Mouse (Mus musculus) spleen, adult 12 weeks (tissue): ENCODE data around the gene Hist1h4d.
A peak's percentile ranks its signal among the peaks of the same experiment; 100 is the strongest.

Experiments used
- DNase-seq: peaks from one replicate; pipeline ENCODE4 v3.0.0; 2022; ENCODE audit warnings: low spot score

Gene Hist1h4d

DNA sequence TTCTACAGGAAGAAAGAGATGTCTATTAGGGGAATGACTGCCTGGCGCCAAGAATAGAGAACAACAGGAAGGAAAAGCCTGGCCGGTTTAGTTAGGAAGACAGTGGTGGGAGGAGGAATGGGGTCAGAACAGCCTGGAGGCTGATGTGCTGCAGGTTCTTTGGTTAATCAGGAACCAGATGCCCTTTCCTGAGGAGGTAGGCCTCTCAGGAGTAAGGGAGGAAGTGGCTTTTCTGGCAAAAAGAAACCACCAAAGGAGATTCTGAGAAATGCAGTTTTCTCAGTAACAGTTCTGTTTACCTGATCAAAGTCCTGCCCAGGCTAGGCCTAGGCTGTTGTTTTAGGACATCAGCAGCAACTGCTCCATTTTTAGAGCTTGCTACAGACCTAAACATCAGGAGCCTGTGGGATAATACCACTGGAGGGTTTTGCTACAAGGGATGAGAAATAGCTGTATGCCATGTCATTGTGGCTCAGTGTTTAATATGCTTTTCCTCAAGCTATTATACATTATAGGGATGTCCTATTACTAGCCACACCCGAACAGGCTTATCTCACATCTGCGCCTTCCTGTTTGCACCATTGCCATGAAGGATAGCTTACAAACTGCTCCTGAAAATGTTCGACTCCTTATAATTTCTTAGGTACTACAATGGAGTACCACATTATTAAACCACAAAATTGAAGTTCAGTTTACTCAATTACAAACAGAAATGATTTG is 11.8 kb downstream of the Hist1h4d start:
- no peak for DNase-seq

DNA sequence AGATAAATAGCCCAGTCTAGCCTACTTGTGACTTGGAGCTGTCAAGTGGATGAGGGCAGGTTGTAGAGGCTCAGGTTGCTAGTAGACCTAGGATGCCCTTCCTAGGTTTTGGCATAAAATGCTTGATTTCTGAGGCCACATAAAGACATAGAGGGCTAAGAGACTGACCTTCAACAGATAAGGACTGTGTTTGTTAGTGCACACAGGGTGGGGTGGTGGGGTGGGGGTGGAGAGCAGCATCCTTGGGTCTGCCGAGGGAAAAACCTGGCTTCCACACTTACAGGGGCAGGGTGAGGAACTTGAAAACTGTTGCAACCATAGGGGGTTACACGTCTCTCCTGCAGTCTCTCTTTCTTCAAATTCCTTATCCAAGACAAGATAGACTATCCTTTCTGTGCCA is 13.8 kb downstream of the Hist1h4d start:
- DNase-seq, result no peak

DNA sequence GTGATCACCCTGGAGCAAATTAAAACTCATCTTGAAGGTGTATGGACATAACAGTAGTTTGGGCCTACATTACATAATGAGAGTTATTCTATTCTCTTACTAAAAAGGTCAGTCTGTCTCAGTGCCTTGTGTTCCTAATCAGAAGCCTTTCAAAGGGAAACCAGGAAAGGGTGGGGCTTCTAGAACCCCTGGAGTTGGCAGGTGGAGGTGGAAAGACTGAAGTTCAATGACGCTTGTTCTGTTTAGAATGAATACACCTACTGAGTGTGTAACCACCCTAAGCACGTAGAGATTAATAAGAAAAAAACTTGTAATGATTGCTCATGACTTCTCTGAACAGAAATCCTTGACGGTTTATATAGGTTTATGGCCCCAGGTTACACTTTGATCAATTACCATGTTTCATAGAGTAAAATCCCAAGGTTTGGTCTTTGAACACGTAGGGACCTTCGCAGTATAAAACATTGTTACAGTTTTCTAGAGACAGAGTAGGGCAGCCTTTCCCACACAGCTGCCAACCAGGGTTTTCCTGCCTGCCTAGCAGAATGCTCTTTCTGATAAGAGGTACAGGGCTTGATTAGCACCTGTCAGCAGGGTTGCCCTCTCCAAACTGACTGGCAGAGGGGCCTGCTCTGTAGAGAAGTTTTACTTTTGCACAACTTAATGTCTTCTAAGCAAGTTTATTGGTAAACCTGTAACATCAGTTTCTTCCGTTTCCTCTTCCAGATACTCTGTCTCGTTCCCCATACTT is 14.4 kb downstream of the Hist1h4d start:
- no peak for DNase-seq

DNA sequence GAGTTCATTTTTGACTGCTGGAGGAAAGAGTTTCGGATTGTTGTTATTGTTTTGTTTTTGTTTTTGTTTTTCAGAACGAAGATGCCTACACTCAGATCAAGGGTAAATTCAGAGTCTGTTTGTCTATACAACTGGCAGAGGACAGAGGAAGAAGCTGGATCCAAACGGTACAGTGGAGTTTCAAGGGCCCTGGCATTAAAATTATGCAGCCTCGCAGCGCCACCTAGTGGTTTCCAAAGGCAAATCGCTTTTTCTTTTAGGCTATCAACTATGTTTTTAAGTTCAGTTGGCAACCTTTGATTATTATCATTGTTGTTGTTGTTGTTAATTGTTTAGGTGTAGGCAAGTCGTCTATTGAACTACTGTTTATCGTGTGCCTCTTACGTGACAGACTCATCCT is 16.6 kb downstream of the Hist1h4d start:
- DNase-seq, result peak; percentile 77

- DNase-seq, result no peak
Measured at GRCm38 (mm10) chr13:23603182-23603699, 21.8 kb downstream of the Hist1h4d start.

DNA sequence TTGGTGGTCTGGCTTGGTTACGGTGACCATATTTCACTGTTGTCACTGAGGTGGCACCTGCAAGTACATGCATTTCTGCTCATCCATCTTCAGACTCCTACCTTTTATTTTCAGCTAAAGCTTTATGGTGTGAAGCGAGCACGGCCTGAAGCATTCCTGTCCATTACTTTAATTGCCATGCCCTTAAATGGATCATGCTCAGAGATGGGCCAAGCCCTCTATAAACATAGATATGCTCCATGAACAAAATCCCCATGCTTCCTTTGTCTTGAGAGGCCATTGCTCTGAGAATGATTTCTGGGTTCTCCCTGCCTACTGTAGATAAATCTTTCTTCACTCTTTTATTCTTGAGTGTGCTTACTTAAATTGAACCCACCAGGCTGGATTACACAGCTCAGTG is 23.1 kb downstream of the Hist1h4d start:
- no peak for DNase-seq

GRCm38 (mm10) chr13:23605052-23605451 is 23.7 kb downstream of the Hist1h4d start:
- DNase-seq, result no peak

DNA sequence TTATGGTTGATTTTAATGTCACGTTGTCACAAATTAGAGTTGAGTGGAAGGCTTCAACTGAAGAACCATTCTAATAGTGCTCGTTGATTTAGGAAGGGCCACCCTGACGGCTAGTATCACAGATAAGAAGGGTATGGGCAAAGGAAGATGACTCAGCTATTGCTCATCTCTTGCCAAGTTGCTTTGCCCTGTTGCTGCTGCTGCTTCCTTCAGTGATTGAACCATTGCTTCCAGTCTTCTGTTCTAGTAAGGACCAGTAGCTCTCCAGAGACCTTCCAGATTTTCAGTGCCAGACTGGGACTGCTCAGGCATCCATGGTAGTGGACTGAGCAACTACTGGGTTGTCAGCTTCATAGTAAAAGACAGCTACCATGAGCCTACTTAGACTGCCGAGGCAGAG is 27.8 kb downstream of the Hist1h4d start:
- peak; percentile 23 for DNase-seq

DNA sequence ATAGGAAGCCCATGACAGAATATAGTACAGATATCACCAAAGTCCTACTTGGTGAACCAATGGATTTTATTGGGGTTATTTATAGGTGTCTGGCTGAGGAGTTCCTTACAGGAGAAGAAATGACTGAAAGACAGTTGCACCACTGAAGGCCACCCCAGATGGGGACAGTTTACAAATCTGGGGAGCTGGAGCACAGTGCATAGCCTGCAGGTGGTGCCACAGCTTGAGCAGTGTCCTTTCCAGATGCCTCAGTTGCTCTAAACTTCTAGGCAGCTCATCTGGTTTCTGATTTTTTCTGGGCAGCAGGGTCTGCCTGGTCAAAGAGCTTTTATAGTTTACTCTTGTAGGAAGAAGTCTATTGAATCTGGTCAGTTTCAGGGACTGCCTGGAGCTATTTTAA is 28.4 kb downstream of the Hist1h4d start:
- DNase-seq, result no peak

DNA sequence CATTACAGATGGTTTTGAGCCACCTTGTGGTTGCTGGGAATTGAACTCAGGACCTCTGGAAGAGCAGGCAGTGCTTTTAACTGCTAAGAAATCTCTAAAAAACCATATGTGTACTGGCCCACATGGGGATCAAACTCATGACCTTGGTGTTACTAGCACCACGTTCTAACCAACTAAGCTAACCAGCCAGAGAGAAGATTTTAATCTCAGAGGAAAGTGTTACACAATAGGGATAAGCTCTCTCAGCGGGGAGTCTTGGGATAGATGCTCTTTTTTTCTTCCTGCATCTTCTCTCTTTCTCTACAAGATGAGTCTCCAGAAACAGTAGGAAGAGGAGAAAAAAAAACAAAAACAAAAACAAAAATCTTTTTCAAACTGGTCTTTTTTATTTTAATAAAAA is 29.0 kb downstream of the Hist1h4d start:
- DNase-seq, result no peak

- DNase-seq, result no peak
Measured at GRCm38 (mm10) chr13:23611638-23612037, 30.2 kb downstream of the Hist1h4d start.

GRCm38 (mm10) chr13:23620056-23620732 is 38.8 kb downstream of the Hist1h4d start:
- DNase-seq, result no peak

GRCm38 (mm10) chr13:23620733-23621531 is 39.5 kb downstream of the Hist1h4d start, which contains the start of gene Hist1h2be:
Hist1h2be (minus strand) TSS chr13:23621124.
- DNase-seq, result peak; percentile 71

- peak; percentile 77 for DNase-seq
Measured at GRCm38 (mm10) chr13:23621532-23622174, 40.3 kb downstream of the Hist1h4d start.

DNA sequence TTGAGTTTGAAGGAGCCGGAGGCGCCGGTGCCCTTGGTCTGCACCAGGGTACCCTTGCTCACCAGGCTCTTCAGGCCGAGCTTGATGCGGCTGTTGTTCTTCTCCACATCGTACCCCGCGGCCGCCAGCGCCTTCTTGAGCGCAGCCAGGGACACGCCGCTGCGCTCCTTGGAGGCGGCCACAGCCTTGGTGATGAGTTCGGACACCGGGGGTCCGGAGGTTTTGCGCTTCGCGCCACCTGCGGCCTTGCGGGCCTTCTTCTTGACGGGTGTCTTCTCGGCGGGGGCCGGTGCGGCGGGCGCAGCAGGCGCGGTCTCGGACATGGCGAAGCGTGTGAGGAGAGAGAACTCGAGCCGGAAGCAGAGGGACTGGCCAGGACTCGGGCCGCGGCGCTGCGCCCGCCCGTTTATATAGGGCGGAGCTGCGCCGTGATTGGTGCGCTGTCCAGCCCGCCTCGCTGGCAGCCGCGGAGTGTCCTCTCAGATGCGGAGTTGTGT is 40.8 kb downstream of the Hist1h4d start, which contains the start of gene Hist1h1e:
Hist1h1e (minus strand) TSS at position 384 of the 497 bp plus-strand sequence.
- DNase-seq, result peak; percentile 91

GRCm38 (mm10) chr13:23622861-23623450 is 41.6 kb downstream of the Hist1h4d start:
- no peak for DNase-seq

DNA sequence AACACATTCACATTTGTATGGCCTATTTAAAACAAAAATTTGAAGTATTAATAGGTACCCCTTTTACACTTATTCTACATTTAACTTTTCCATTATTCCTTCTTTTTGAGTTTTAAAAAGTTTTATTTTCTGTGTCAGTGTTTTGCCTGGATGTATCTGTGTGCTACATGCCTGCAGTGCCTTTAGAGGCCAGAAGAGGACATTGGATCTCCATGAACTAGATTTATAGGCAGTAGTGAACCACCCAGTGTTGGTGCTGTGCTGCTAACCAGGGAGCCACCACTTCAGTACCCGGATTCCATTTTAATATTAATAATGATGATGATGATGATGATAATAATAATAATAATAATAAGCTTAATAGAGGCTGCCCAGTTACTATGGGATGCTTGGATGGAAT is 49.3 kb downstream of the Hist1h4d start:
- no peak for DNase-seq
